ENCODE assay signal across 8 mouse cellular contexts in genomic region chr11:116023771-116024355, GRCm38 (mm10). TPM values are rescaled to one million over a fixed set of nuclear protein-coding genes. Genes with fewer than 3 reads are reported as not detected.
DNase-seq lines count a peak whose midpoint lies in the region; ATAC-seq and TF ChIP-seq lines count a peak whose summit lies in the region.

No protein-coding gene starts in this region.

- H3K9me3 ChIP-seq in erythroblast, embryonic 14.5 days (ENCODE audit: control insufficient read depth, low read length): no peaks in the 10 kb centered on the region
- H3K9me3 ChIP-seq in heart, embryonic 16.5 days (replicated peaks; ENCODE audit: control insufficient read depth, low read length): no peaks in the 10 kb centered on the region
- H3K9me3 ChIP-seq in liver, embryonic 11.5 days (ENCODE audit: control insufficient read depth, low read length): no peaks in the 10 kb centered on the region
- H3K9me3 ChIP-seq in stomach, embryonic 16.5 days (replicated peaks; ENCODE audit: control insufficient read depth, low read length): no peaks in the 10 kb centered on the region

- peaks cover 28% of the 10 kb centered on the region for H3K36me3 ChIP-seq in C2C12 (ENCODE audit: control insufficient read depth, insufficient read depth)
- peaks cover 37% of the 10 kb centered on the region for H3K36me3 ChIP-seq in erythroblast, embryonic 14.5 days (ENCODE audit: control insufficient read depth)
- H3K36me3 ChIP-seq in heart, embryonic 16.5 days (ENCODE audit: control insufficient read depth, insufficient read depth): peaks cover 9% of the 10 kb centered on the region
- H3K36me3 ChIP-seq in liver, embryonic 11.5 days (ENCODE audit: control insufficient read depth, insufficient read depth, low read length): peaks cover 7% of the 10 kb centered on the region; the same call in 1 of the 2 replicates
- no peaks in the 10 kb centered on the region; the same call in 1 of the 2 replicates for H3K36me3 ChIP-seq in stomach, embryonic 16.5 days (ENCODE audit: control insufficient read depth, insufficient read depth, low read length)

- peaks cover 2% of the 10 kb centered on the region for H3K4me1 ChIP-seq in bone marrow, adult 2 months (ENCODE audit: control insufficient read depth, insufficient read depth, low read length)
- H3K4me1 ChIP-seq in erythroblast, embryonic 14.5 days (ENCODE audit: control insufficient read depth): peaks cover 26% of the 10 kb centered on the region
- peaks cover 11% of the 10 kb centered on the region for H3K4me1 ChIP-seq in heart, embryonic 16.5 days (ENCODE audit: control insufficient read depth, insufficient read depth, low read length)
- H3K4me1 ChIP-seq in liver, embryonic 11.5 days (replicated peaks; ENCODE audit: control insufficient read depth, insufficient read depth, low read length): peaks cover 8% of the 10 kb centered on the region; the same call in 1 of the 2 replicates
- H3K4me1 ChIP-seq in stomach, embryonic 16.5 days (ENCODE audit: control insufficient read depth, insufficient read depth, low read length): peaks cover 2% of the 10 kb centered on the region; the same call in 1 of the 2 replicates

- TF ChIP-seq POLR2A in bone marrow, adult 2 months (IDR thresholded peaks at IDR 0.05; ENCODE audit: borderline replicate concordance, control insufficient read depth, low read depth, low read length): peak; percentile 52; the same call in 1 of the 2 replicates

- 1% methylated on average over 57 of the region's 57 CpGs for WGBS in bone marrow, adult 2 months
- under 1% methylated on average over 57 of the region's 57 CpGs for WGBS in heart, embryonic 16.5 days
- WGBS in liver, embryonic 11.5 days: under 1% methylated on average over 57 of the region's 57 CpGs
- WGBS in stomach, embryonic 16.5 days: under 1% methylated on average over 55 of the region's 57 CpGs

- H3K79me2 ChIP-seq in C2C12 (ENCODE audit: control insufficient read depth, insufficient read depth): peaks cover 31% of the 10 kb centered on the region

- H3K4me3 ChIP-seq in C2C12 (ENCODE audit: insufficient read depth, poor library complexity, severe bottlenecking): peak overlapping the region; percentile 97
- peak overlapping the region; percentile 97 for H3K4me3 ChIP-seq in bone marrow, adult 2 months (replicated peaks; ENCODE audit: control insufficient read depth, low read depth, low read length)
- H3K4me3 ChIP-seq in erythroblast, embryonic 14.5 days (replicated peaks): peak overlapping the region; percentile 97
- H3K4me3 ChIP-seq in heart, embryonic 16.5 days (ENCODE audit: low read length): peak overlapping the region; percentile 96
- peak overlapping the region; percentile 98 for H3K4me3 ChIP-seq in liver, embryonic 11.5 days (ENCODE audit: low read depth, low read length)
- peak overlapping the region; percentile 89 for H3K4me3 ChIP-seq in stomach, embryonic 16.5 days (replicated peaks; ENCODE audit: low read length)

- H3K79me3 ChIP-seq in C2C12 (ENCODE audit: low read depth): peaks cover 14% of the 10 kb centered on the region

- peak; percentile 68 for TF ChIP-seq CTCF in C2C12 (IDR thresholded peaks at IDR 0.05; ENCODE audit: control insufficient read depth, insufficient read depth, insufficient read length)
- TF ChIP-seq CTCF in bone marrow, adult 2 months (IDR thresholded peaks at IDR 0.05; ENCODE audit: control insufficient read depth, insufficient read depth, low read length): peak; percentile 70

- ATAC-seq in heart, embryonic 16.5 days (replicated peaks; ENCODE audit: extremely low read depth, insufficient read depth, low FRiP score): peak; percentile 86
- ATAC-seq in liver, embryonic 11.5 days (replicated peaks; ENCODE audit: low FRiP score): peak; percentile 69
- ATAC-seq in monocyte, adult 5-6 weeks (replicated peaks; ENCODE audit: insufficient number of reproducible peaks, low FRiP score, low TSS enrichment, poor library complexity, severe bottlenecking): peak; percentile 25
- ATAC-seq in stomach, embryonic 16.5 days (ENCODE audit: insufficient read depth, low FRiP score): peak; percentile 75

- H3K4me2 ChIP-seq in heart, embryonic 16.5 days (ENCODE audit: low read depth, low read length): peak overlapping the region; percentile 70
- H3K4me2 ChIP-seq in liver, embryonic 11.5 days: peak overlapping the region; percentile 64
- H3K4me2 ChIP-seq in stomach, embryonic 16.5 days (ENCODE audit: low read depth, low read length): peak overlapping the region; percentile 56; the same call in 1 of the 2 replicates

- no peaks in the 10 kb centered on the region for H3K27me3 ChIP-seq in C2C12 (ENCODE audit: control insufficient read depth, insufficient read depth, insufficient read length)
- no peaks in the 10 kb centered on the region for H3K27me3 ChIP-seq in erythroblast, embryonic 14.5 days (ENCODE audit: control insufficient read depth)
- no peaks in the 10 kb centered on the region for H3K27me3 ChIP-seq in heart, embryonic 16.5 days (ENCODE audit: control insufficient read depth, insufficient read depth, low read length)
- no peaks in the 10 kb centered on the region for H3K27me3 ChIP-seq in liver, embryonic 11.5 days (replicated peaks; ENCODE audit: control insufficient read depth, insufficient read depth, low read length)
- no peaks in the 10 kb centered on the region for H3K27me3 ChIP-seq in stomach, embryonic 16.5 days (ENCODE audit: control insufficient read depth, insufficient read depth, low read length)

- peak overlapping the region; percentile 72 for H3ac ChIP-seq in C2C12 (ENCODE audit: control insufficient read depth, insufficient read length, low read depth)

- DNase-seq in kidney, postnatal 14 days: peak; percentile 87
- peak; percentile 85 for DNase-seq in liver, embryonic 11.5 days (ENCODE audit: low spot score)

- H3K27ac ChIP-seq in bone marrow, adult 2 months (ENCODE audit: control insufficient read depth, insufficient read depth, low read depth, low read length, poor library complexity): peak overlapping the region; percentile 99
- H3K27ac ChIP-seq in heart, embryonic 16.5 days (ENCODE audit: low read length): peak overlapping the region; percentile 100
- peak overlapping the region; percentile 100 for H3K27ac ChIP-seq in liver, embryonic 11.5 days (ENCODE audit: low read depth, low read length)
- H3K27ac ChIP-seq in stomach, embryonic 16.5 days (ENCODE audit: low read length): peak overlapping the region; percentile 100

- peak overlapping the region; percentile 99 for H3K9ac ChIP-seq in heart, embryonic 16.5 days (ENCODE audit: low read length)
- H3K9ac ChIP-seq in liver, embryonic 11.5 days (ENCODE audit: low read depth, low read length): peak overlapping the region; percentile 99
- H3K9ac ChIP-seq in stomach, embryonic 16.5 days (ENCODE audit: low read length): peak overlapping the region; percentile 100

TF ChIP-seq in C2C12, 6 proteins besides CTCF, POLR2A, EP300 and RAD21:
- no peak for TF ChIP-seq MAX (IDR thresholded peaks at IDR 0.05)

RNA-seq across cellular contexts. Expression of gene H3f3b, which starts 3.9 kb away (rescaled TPM):
- 633 TPM for polyA plus RNA-seq in C2C12 (2012; fragmentation: generic; extraction: Trizol)
- 386 and 402 TPM in 2 replicates for polyA plus RNA-seq in bone marrow, adult 2 months (2011; ENCODE audit: insufficient read depth, insufficient read length, low replicate concordance, missing spikeins)
- polyA plus RNA-seq in erythroblast, embryonic 14.5 days (2012): 117 and 150 TPM in 2 replicates
- polyA plus RNA-seq in heart, embryonic 16.5 days (2015; fragmentation: Nextera tagmentation; extraction: Ambion mirVana): 661 and 709 TPM in 2 replicates
- polyA plus RNA-seq in liver, embryonic 11.5 days (2014; fragmentation: Nextera tagmentation; extraction: Ambion mirVana): 1,141 and 1,182 TPM in 2 replicates
- 1,370 to 2,118 TPM (median 2,068 TPM) in 3 replicates for total RNA-seq in monocyte, adult 5-6 weeks (2017)
- polyA plus RNA-seq in stomach, embryonic 16.5 days (2015; fragmentation: Nextera tagmentation; extraction: Ambion mirVana): 1,496 and 1,592 TPM in 2 replicates

RNA-seq across cellular contexts. Expression of gene Unk, which starts 6.3 kb away (rescaled TPM):
- polyA plus RNA-seq in C2C12 (2012; fragmentation: generic; extraction: Trizol): 14.5 TPM
- 11.8 and 43.0 TPM in 2 replicates for polyA plus RNA-seq in bone marrow, adult 2 months (2011; ENCODE audit: insufficient read depth, insufficient read length, low replicate concordance, missing spikeins)
- 3.6 and 3.8 TPM in 2 replicates for polyA plus RNA-seq in erythroblast, embryonic 14.5 days (2012)
- polyA plus RNA-seq in heart, embryonic 16.5 days (2015; fragmentation: Nextera tagmentation; extraction: Ambion mirVana): 22.7 and 23.2 TPM in 2 replicates
- polyA plus RNA-seq in liver, embryonic 11.5 days (2014; fragmentation: Nextera tagmentation; extraction: Ambion mirVana): 28.9 and 34.1 TPM in 2 replicates
- total RNA-seq in monocyte, adult 5-6 weeks (2017): 8.3 to 18.3 TPM (median 11.6 TPM) in 3 replicates
- 26.4 and 26.9 TPM in 2 replicates for polyA plus RNA-seq in stomach, embryonic 16.5 days (2015; fragmentation: Nextera tagmentation; extraction: Ambion mirVana)

RNA-seq across cellular contexts. Expression of gene Galk1, which starts 11.3 kb away (rescaled TPM):
- polyA plus RNA-seq in C2C12 (2012; fragmentation: generic; extraction: Trizol): 150 TPM
- 16.7 and 27.0 TPM in 2 replicates for polyA plus RNA-seq in bone marrow, adult 2 months (2011; ENCODE audit: insufficient read depth, insufficient read length, low replicate concordance, missing spikeins)
- polyA plus RNA-seq in erythroblast, embryonic 14.5 days (2012): 1.5 and 1.9 TPM in 2 replicates
- polyA plus RNA-seq in heart, embryonic 16.5 days (2015; fragmentation: Nextera tagmentation; extraction: Ambion mirVana): 142 and 153 TPM in 2 replicates
- polyA plus RNA-seq in liver, embryonic 11.5 days (2014; fragmentation: Nextera tagmentation; extraction: Ambion mirVana): 299 and 304 TPM in 2 replicates
- 3.6 to 6.4 TPM (median 5.8 TPM) in 3 replicates for total RNA-seq in monocyte, adult 5-6 weeks (2017)
- 186 and 187 TPM in 2 replicates for polyA plus RNA-seq in stomach, embryonic 16.5 days (2015; fragmentation: Nextera tagmentation; extraction: Ambion mirVana)

RNA-seq across cellular contexts. Expression of gene Itgb4, which starts 49.4 kb away (rescaled TPM):
- 0.49 TPM for polyA plus RNA-seq in C2C12 (2012; fragmentation: generic; extraction: Trizol)
- 0.47 and 1.7 TPM in 2 replicates for polyA plus RNA-seq in bone marrow, adult 2 months (2011; ENCODE audit: insufficient read depth, insufficient read length, low replicate concordance, missing spikeins)
- 0.01 TPM in 1 of 2 replicates, not detected in the other for polyA plus RNA-seq in erythroblast, embryonic 14.5 days (2012)
- 2.7 and 4.4 TPM in 2 replicates for polyA plus RNA-seq in heart, embryonic 16.5 days (2015; fragmentation: Nextera tagmentation; extraction: Ambion mirVana)
- polyA plus RNA-seq in liver, embryonic 11.5 days (2014; fragmentation: Nextera tagmentation; extraction: Ambion mirVana): 0.60 and 0.77 TPM in 2 replicates
- total RNA-seq in monocyte, adult 5-6 weeks (2017): not detected in 3 replicates
- 18.9 and 24.4 TPM in 2 replicates for polyA plus RNA-seq in stomach, embryonic 16.5 days (2015; fragmentation: Nextera tagmentation; extraction: Ambion mirVana)

RNA-seq across cellular contexts. Expression of gene Unc13d, which starts 53.9 kb away (rescaled TPM):
- 0.43 TPM for polyA plus RNA-seq in C2C12 (2012; fragmentation: generic; extraction: Trizol)
- 31.2 and 63.0 TPM in 2 replicates for polyA plus RNA-seq in bone marrow, adult 2 months (2011; ENCODE audit: insufficient read depth, insufficient read length, low replicate concordance, missing spikeins)
- polyA plus RNA-seq in erythroblast, embryonic 14.5 days (2012): 14.5 and 18.2 TPM in 2 replicates
- 3.2 and 5.9 TPM in 2 replicates for polyA plus RNA-seq in heart, embryonic 16.5 days (2015; fragmentation: Nextera tagmentation; extraction: Ambion mirVana)
- 44.8 and 45.3 TPM in 2 replicates for polyA plus RNA-seq in liver, embryonic 11.5 days (2014; fragmentation: Nextera tagmentation; extraction: Ambion mirVana)
- 27.7 to 53.1 TPM (median 29.1 TPM) in 3 replicates for total RNA-seq in monocyte, adult 5-6 weeks (2017)
- polyA plus RNA-seq in stomach, embryonic 16.5 days (2015; fragmentation: Nextera tagmentation; extraction: Ambion mirVana): 8.3 and 9.9 TPM in 2 replicates

Comparison
In these comparisons a context has a peak if more than half of its experiments do, and no peak if none do; other contexts are left out.
1. Peak in every context shown above with its lines: DNase-seq, ATAC-seq, H3K4me3 ChIP-seq and H3K27ac ChIP-seq.
2. ATAC-seq: peak in every context shown above with its lines; median percentile 86 in heart, embryonic 16.5 days; 75 in stomach, embryonic 16.5 days; 69 in liver, embryonic 11.5 days; 25 in monocyte, adult 5-6 weeks.